Mouse (Mus musculus) left cerebral cortex, adult 9 months (tissue): ENCODE data around the gene Bcorl1.
"Not testable (repeated sequence)": the region's sequence is repeated elsewhere in the genome, so short reads cannot be mapped to it uniquely, and the experiment has no call there.

Experiments
- DNase-seq, 2 experiments: peaks; one replicate each; pipeline ENCODE4 v3.0.0; 2022; ENCODE audit warnings: low spot score in 2 of 2

The Bcorl1 gene

DNA sequence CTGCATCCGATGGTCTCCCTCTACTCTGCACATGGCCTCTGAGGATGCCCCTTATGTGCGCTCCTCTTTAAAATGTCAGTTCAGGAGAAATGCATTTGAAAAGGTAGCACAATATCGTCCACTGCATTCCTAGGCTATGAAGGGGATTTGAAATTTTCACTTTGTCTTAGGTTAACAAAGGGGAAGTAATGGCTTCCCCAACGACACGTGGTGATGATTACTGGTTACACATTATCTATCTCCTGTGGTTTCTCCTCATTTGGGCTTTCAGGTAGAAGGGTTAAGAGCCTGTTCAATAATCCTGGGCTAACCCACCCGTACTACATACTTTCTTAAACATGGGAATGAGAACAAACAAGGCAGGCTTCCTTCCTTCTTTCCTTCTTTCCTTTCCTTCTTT is 48.2 kb downstream of the Bcorl1 start:
- DNase-seq, result no peak

DNA sequence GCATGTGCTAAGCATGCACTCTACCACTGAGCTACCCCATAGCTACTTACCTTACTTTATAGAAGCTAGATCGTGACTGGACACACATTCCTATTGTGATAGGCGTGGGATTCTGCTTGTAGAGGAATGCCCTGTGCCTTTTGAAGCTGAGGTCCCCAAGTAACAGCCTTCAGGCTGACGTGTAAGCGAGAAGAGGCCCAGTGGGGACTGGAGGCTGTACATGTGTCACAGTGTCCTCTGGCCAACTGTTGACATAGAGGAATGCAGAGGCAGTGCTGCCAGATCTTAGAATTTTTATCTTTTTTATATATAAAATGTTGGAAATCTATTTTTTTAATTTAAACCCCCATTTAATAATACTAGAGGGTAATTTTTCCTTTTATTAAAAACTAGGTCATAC is 58.8 kb downstream of the Bcorl1 start:
- DNase-seq, result no peak

DNA sequence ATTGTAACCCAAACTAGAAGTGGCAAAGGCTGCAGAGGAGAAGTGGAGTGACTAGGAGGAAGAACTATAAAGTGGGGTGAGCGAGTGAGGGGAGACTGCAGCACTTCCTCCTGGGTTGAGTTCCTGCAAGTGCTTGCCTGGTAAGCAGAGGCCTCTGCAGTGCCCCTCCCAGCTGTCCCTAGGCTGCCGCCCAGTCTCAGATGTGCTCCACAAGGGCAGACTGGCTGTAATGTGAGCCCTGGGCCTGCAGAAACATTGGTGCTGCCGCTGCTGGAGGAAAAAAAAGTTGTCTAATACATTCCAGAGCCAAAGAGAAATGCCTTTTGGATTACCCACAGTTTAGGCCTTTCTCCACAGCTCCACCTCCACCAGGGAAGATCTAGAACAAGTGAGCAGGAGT is 64.0 kb downstream of the Bcorl1 start:
- no peak for DNase-seq

DNA sequence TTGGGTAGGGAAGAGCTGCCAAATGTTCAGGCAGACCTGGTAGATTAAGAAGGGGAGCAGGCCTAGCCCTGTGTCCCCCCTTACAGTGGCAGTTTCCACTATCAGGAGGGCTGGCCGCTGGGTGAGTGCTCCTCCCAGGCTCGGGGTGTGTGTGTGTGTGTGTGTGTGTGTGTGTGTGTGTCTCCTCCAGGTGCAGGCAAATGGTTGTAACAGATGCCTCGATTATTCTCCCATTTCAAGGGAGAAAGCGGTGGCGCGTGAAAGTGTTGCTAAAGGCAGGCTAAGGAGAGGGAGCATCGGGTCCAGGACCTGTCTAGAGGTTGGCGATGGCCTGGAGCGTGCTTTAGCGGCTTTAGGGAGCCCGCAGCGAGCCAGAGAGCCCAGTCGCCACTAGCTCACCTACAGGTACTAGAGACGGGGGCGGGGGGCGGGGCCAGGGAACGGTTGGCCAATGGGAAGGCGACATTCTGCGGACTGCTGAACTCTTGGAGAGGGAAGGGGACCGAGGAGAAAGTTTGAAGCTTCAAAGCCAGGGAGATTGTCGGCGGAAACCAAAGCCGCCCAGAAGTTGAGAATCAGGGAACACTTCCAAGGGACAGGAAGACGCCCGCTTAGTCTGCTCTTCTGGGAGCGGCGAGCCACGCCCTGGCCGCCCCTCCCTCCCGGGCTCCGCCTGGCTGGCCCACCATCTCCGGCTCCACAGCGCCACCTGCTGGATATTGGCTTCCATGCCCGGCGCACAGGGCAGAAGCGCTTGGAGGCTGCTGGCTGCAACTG is 68.6 kb downstream of the Bcorl1 start:
- peak; percentile 27 to 79 for DNase-seq

DNA sequence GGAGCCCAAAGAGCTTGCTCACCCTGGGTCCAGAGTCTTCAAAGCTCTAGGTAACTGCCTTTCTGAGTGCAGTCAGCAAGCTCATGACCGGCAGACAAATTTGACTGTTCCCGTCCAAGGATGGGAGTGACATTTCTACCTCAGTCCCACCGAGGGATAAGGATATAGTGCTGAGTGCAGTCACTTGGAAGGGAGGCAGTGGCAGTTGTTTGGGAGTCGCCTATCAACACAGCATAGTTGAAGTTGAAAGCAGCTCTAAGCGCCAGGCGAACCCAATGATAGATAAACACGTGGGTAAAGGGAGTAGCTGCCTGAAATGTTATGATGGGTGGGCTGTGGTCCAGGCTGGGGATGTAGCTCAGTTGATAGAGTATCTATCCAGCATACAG is 69.2 kb downstream of the Bcorl1 start:
- no peak for DNase-seq

DNA sequence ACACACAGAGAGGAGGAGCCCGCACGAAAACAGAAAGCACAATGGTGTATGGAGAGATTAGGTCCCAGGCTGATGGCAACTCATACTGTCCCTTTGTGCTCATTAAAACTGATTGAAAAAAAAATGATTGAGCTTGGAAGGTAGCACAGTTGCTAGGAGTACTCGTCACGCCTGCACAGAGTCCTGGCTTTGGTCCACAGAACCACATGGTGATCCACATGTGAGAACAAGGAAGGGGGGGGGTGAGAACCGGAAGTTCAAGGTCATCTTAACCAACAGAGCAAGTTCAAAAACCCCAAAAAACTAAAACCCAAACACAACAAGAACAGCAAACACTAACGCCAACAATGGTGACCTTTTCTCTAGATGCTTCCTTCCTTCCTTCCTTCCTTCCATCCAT is 71.5 kb downstream of the Bcorl1 start:
- no peak for DNase-seq

DNA sequence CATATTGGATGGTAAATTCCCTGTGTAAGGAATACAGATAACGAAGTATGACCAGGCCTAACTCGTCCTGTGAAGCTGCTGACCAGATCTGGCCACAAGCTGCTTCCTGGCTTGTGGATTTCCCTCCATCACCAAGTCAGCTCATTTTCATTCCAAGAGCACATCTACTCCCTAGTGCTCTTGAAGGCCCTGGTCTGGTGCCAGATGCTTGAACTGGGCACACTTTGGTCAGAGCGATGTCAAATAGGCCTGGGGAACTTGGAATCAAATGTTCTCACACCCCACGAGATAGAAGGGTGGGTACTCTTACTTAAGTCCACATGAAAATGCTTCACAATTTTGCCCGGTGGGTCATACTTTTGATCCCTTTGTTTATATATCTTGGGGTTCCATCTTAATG is 73.1 kb downstream of the Bcorl1 start:
- DNase-seq, result no peak

DNA sequence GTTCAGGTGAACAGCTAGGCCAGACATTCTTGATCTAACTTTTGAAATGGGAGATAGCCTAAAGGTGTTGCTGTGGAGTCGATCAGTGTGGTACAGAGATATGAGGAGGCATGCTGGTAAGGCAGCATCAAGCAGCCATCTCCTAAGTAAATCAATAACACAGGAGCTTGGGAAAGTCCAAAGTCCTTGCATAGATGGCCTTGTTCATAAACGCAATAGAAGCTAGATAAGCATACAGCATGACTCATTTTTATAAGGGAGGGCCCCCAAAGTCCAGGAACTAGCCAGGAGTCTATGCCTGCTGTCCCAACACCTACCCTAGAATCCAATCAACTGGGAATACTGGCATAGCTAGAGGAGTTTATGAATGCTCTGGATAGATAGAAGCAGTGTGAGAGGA is 77.3 kb downstream of the Bcorl1 start:
- no peak for DNase-seq

DNA sequence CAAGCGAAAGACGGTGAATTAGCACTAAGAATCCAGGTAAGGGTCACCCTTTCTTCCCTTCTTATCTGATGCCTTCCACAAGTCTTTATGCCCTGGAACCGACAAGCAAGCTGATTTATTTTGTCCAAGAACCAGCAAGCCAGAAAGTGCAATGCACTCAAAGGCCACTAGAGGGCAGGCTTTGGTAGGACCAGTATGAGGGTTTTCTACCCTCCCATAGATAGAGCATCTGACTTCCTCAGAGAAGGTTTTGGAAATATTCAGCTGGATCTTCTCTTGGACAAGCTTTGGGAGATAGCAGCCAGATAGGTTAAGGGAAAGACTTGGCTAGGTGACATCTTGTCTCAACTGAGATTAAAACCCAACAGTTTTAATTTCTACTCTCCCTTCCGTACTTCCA is 81.8 kb downstream of the Bcorl1 start:
- peak in 1 of 2 experiments; percentile 75 for DNase-seq

DNA sequence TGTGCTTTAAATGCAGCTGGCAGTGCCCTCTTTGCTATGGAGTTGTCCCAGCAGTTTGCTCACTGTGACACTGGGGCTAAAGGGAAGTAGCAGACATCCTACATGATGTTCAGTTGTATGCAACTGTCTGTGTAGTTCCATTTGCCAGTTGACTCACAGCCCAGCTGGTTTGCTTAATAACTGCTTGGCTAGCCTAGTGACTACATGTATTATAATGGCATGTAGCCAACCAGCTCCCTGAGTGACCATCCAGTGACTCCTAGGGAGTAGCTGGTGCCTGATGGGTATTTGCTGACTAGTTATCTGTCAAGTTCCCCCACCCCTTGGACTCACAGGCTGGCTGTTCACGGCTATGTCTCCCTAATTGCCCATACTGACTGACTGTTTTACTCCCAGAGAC is 82.5 kb downstream of the Bcorl1 start:
- no peak for DNase-seq

DNA sequence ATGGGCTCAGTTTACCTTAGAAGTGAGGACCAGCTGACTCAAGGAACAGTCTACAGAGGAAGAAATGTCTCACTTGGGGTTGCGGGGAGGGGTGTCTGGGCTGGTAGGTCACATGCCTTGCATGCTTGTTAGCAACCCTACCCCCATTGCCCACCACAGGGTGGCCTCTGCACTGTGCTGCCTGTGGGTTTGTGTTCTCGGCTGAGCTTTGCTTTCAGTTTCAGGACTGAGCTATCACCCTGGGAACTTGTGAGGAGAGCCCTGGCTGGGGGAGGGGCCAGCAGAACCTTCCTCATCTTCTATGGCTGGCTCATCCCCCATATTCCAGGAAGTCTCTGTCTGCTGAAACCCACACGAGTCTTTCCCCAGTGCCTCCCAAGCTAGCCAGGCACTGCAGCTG is 83.4 kb downstream of the Bcorl1 start:
- DNase-seq, result no peak

DNA sequence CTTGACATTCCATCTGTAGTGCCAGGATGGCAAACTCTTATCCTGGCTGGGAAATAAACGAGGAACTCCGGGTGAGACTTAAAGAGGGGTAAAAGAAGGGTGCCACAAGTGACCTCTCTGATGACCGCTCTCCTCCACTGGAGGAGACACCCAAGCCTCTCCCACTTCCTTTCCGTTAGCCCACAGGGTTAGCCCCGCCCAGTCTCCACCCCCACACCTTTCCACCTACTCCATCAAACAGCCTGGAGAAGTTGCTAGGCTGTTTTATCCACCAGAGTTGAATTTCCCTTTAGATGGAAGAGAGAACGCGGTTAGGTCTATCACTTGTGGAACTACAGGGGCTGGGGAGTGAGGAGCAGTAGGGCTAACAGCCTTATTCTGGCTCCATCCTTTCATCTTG is 84.1 kb downstream of the Bcorl1 start:
- no peak for DNase-seq

DNA sequence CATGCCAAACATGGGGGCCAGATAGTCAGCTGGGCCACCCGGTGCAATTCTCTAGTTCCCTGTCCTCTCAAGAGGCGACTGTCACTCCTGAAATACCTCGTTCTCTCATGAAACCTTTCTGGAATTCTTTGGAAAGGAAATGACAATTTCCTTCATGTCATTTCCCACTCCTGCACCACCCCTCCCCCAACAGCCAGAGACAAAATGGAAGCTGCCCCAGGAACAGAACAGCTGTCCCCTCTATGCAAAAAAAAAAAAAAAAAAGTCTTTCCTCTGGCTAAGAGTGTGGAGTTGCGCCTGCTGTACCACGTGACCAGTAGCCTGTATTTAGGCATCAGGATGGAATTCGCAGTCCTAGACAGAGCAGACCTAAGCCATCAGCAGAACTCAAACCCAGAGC is 87.1 kb downstream of the Bcorl1 start:
- DNase-seq, result no peak

DNA sequence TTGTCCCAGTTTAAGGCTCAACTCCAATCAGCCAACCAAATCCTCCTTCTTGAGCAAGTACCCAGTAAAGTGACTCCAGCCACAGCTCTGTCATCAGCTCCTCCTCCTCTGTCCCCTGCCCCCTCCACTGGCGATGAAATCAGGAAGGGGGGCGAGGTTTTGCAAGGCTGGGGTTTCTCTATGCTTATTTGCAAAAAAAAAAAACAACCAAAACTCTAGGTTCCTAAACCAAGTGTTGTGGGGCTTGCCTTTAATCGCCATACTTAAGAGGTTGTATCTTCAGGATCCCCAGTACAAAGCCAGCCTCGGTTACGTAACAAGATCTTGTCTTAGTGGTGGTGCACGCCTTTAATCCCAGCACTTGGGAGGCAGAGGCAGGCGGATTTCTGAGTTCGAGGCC is 87.5 kb downstream of the Bcorl1 start:
- DNase-seq, result no peak

DNA sequence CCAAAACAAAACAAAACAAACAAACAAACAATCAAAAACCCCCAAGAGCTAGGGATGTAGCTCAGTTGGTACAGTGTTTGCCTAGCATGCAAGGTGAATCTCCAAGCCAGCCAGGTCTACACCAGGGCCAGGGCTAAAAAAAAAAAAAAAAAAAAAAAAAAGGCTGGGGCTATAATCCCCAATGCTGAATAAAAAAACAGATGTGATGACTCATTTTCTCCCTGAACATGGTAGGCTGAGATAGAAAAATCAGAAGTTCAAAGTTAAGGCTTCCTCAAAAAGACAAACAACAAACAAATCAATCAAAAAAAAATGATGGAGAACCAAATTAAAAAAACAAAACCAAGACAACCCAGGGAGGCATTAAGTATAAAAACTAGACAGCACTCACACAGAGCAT is 87.9 kb downstream of the Bcorl1 start:
- DNase-seq, result no peak

DNA sequence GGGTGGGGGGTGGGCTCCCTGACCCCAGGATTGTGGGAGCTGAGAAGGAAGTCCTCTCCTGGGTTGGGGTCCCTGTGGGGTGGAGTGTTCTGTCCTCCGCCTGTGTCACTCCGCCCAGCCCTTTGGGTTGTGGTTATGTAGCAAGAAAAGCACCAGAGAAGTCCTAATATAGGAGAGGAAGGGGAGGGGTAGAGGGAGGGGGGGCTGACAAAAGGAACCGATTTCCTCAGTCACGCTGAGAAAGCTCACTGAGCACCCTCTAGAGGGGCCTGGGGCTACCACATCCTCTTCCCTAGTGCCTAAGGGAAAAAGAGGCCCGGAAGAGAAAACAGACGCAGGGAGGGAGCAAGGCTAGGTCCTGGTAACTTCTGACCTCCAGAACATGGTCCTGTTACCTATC is 88.4 kb downstream of the Bcorl1 start:
- DNase-seq, result no peak

DNA sequence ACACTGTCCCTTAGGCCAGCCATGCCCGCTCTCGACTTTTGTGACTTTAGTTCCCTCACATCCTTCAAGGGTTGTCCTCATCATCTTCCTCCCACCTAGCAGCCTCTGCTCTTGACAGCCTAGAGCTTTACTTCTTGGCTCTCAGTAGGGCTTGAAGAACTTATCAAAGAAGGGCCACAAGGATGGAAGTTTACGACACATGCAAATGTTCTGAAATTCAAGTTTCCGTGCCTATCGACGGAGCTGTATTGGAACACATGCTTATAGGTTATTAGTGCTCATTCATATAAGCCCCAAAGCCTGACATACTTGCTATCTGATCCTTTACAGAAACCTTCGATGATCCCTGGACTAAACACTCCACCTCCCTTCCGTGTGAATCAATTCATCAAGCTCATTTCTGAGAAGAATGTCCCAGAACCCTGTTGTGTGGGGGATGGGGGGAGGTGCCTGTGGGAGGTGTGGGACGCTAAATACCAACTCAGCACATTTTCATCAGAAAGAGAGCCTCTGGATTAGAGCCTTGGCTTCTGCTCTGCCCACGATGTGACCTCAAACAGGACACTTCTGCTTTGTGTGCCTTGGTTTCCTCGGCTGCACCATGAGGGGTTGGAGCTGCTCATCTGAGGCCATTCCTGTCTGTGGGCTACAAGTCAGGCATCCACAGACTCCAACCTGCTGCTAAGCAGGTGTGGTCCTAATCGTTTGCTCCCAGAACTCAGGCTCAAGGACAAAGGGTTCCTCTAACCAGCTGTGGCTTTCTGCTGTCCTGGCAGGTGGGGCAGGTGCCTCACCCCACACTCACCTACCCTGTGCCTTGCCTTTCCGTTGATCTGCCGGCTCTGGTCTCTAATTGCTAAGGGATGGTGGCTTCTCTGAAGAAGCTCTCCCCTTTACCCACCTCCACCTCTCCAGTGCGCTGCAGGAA is 91.7 kb downstream of the Bcorl1 start:
- no peak for DNase-seq

DNA sequence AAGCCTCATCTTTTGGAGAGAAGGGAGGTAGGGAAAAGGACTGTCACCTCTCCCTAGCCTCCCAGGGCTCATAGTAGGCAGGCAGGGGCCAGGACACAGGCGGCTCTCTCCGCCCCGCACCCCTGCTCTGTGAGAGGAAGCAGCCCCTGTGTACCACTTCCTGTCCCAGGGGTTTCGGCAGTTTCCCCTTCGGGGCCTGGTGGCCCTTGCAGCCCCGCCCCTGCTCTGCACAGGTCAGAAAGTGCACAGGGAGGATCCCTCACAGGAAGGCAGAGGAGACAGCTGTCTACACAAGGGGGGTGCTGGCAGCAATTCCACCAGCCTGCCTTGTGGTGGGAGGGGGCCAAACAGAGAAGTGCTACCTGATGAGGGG is 92.4 kb downstream of the Bcorl1 start:
- no peak for DNase-seq

DNA sequence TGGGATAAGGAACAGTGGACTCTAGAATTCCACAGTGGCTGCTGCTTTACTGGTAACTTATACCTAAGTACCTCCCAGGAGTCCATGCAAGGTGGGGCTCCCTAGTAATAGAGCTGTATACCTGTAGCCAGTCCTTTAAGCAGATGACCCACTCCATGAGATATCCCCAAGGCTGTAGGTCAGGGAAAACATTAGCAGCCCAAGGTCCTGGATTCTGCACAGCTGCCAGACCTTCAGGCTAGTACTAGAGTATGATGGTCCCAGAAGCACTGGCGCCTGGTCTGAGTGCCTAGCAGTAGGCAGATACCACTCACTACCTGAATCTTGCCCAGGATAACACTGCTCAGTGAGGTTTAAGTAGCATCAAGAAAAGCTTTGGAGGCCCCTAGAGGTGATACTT is 93.1 kb downstream of the Bcorl1 start:
- no peak for DNase-seq

DNA sequence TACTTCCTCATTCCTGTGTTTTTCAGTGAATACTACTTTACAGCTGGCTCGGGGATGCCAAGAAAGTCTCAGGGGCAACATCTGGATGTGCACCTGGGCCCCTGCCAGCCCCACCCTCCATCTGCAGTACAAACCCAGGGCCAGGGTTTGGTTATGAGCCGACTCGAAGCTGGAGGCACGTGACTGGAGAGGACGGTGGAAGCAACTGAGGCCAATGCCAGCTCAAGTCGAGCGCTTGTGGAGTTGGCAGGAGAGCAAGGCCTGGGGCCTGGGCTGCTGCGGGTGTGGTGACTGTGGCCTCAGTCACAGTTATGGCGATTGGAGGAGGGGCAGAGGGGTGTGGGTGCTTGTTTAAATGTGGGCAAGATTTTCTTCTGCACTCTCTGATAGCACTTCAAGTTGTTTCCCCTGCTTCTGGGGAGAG is 94.3 kb downstream of the Bcorl1 start:
- DNase-seq, result no peak

DNA sequence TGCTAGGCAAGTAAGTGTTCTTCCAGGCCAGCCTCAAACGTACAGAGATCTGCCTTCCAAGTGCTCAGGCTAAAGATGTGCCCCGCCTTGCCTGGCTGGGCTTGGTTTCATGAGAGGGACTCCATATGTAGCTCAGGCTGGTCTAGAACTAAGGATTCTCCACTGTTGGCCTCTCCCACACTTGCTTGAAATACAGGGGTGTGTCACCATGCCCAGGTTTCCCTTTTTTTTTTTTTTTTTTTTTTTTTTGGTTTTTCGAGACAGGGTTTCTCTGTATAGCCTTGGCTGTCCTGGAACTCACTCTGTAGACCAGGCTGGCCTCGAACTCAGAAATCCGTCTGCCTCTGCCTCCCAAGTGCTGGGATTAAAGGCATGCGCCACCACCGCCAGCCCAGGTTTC is 94.9 kb downstream of the Bcorl1 start:
- not testable (repeated sequence) for DNase-seq

DNA sequence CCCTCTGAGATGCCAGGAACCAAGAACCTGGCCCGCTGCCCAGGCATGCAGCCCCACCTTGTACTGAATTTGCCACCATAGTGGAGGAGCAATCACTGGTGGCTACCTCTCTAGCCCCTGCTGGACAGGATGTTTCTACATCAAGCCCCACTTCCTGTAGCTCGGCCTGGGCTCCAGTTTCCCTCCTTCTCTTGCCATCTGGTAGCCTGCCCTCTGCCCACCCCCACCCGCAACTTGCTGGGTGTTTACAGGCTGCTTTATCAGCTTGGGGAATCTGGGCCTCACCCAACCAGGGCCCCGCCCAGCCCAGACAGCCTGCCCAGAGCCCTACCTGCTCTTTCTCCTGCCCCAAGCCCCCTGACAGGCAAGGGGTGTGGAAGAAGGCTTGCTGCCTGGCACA is 97.9 kb downstream of the Bcorl1 start:
- no peak for DNase-seq

DNA sequence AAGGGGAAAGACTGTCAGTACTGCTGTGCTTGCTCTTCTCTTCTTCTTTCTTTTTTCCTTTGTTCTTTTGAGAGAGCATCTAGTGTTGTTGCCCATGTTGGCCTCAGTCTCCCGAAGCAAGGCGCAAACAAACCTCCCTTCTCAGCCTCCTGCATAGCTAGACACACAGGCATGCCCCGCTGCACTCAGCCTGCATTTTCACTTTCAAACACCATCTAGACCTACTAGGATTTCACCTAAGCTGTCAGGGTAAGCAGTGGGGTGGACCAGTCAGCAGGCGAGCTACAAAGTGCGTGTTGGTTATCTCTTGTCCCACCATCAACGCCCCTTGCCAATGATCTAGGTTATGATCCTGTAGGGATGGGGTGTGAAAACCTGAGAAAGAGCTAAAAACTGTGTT is 100.4 kb downstream of the Bcorl1 start:
- no peak for DNase-seq
